Mouse (Mus musculus) liver, embryonic 14.5 days (tissue): ENCODE measurements around the gene Mcm2. TPM values are rescaled to one million over a fixed set of nuclear protein-coding genes. Genes with fewer than 3 reads are reported as not detected.
A peak's percentile ranks its signal among the peaks of the same experiment; 100 is the strongest.

ENCODE experiments used
- ATAC-seq: fragments of 200-750 bp; cut with Nextera tagmentation; 2 replicates; pipeline ENCODE4 v1.8.0; 2017; ENCODE audit warnings: moderate number of reproducible peaks, mild to moderate bottlenecking, moderate library complexity; ENCODE audit not compliant: insufficient read depth
- DNase-seq, 3 experiments: peaks; one replicate each; pipeline ENCODE4 v3.0.0-alpha.2; 2012 to 2013; ENCODE audit warnings: low read depth in 3 of 3, low spot score in 3 of 3
- H3K27ac ChIP-seq: fragments of 300-500 bp; sonication (generic); 2 replicates; pipeline ENCODE4 v1.5.1; 2014; ENCODE audit warnings: moderate library complexity, mild to moderate bottlenecking, control low read depth, inconsistent platforms
- H3K27me3 ChIP-seq: fragments of 300-500 bp; sonication (generic); 2 replicates; pipeline ENCODE4 v1.6.1; 2014; ENCODE audit warnings: mild to moderate bottlenecking, low read length, moderate library complexity; ENCODE audit not compliant: control insufficient read depth, insufficient read depth
- H3K36me3 ChIP-seq: fragments of 300-500 bp; sonication (generic); replicated peaks from 2 replicates; pipeline ENCODE4 v1.6.1; 2014; ENCODE audit warnings: low read depth; ENCODE audit not compliant: control insufficient read depth, insufficient read depth
- H3K4me1 ChIP-seq, 2 experiments: fragments of 200-500 bp in 1 of 2; fragments of 300-500 bp in 1 of 2; sonication (generic) in 1 of 2; replicated peaks; 2 replicates each; pipeline ENCODE4 v1.6.1; 2012 to 2014; ENCODE audit warnings: antibody characterized with exemption in 1 of 2, inconsistent platforms in 1 of 2, low read length in 1 of 2; ENCODE audit not compliant: control insufficient read depth in 2 of 2, insufficient read depth in 2 of 2
- H3K4me2 ChIP-seq: fragments of 300-500 bp; sonication (generic); 2 replicates; pipeline ENCODE4 v1.6.1; 2014; ENCODE audit warnings: low read depth, mild to moderate bottlenecking, control low read depth, moderate library complexity
- H3K4me3 ChIP-seq, 2 experiments: fragments of 200-500 bp in 1 of 2; fragments of 300-500 bp in 1 of 2; sonication (generic) in 1 of 2; 2 replicates each; pipeline ENCODE4 v1.5.1; 2012 to 2014; ENCODE audit warnings: low read depth in 2 of 2, low read length in 2 of 2, mild to moderate bottlenecking in 2 of 2, control low read depth in 1 of 2, inconsistent platforms in 1 of 2, moderate library complexity in 1 of 2; ENCODE audit not compliant: insufficient read depth in 1 of 2
- H3K9ac ChIP-seq: fragments of 300-500 bp; sonication (generic); replicated peaks from 2 replicates; pipeline ENCODE4 v1.6.1; 2014; ENCODE audit warnings: mild to moderate bottlenecking, control low read depth, moderate library complexity
- H3K9me3 ChIP-seq: fragments of 300-500 bp; sonication (generic); 2 replicates; pipeline ENCODE4 v1.6.1; 2016; ENCODE audit warnings: low read length, mixed read lengths; ENCODE audit not compliant: control insufficient read depth
- CTCF ChIP-seq: IDR thresholded peaks from 2 replicates; pipeline ENCODE4 v1.5.1; 2016; ENCODE audit warnings: antibody characterized with exemption, low read depth, control low read depth
- EP300 ChIP-seq: IDR thresholded peaks from 2 replicates; pipeline ENCODE4 v1.6.1; 2016; ENCODE audit warnings: antibody characterized with exemption, low read depth
- WGBS: fragments of 180-500 bp; shearing (Covaris S2); extraction: QIAGEN DNeasy Blood & Tissue Kit; methylation state at CpG from one replicate; pipeline ENCODE4 v1.1.7; 2014; ENCODE audit not compliant: insufficient replicate concordance; 5-methylcytosine and 5-hydroxymethylcytosine counted together
- polyA plus RNA-seq, 2 experiments: library from polyadenylated mRNA; depleted of rRNA in 1 of 2; stranded (reverse) in 1 of 2; unstranded in 1 of 2; fragments of >200 nt; fragmentation: Nextera tagmentation in 1 of 2; extraction: Ambion mirVana in 1 of 2; gene quantifications; 2 replicates each; pipeline versions ENCODE4 v1.2.1 to v1.2.3; 2012 to 2014

The Mcm2 gene
- polyA plus RNA-seq, 2 experiments, result 113 to 142 TPM

DNA sequence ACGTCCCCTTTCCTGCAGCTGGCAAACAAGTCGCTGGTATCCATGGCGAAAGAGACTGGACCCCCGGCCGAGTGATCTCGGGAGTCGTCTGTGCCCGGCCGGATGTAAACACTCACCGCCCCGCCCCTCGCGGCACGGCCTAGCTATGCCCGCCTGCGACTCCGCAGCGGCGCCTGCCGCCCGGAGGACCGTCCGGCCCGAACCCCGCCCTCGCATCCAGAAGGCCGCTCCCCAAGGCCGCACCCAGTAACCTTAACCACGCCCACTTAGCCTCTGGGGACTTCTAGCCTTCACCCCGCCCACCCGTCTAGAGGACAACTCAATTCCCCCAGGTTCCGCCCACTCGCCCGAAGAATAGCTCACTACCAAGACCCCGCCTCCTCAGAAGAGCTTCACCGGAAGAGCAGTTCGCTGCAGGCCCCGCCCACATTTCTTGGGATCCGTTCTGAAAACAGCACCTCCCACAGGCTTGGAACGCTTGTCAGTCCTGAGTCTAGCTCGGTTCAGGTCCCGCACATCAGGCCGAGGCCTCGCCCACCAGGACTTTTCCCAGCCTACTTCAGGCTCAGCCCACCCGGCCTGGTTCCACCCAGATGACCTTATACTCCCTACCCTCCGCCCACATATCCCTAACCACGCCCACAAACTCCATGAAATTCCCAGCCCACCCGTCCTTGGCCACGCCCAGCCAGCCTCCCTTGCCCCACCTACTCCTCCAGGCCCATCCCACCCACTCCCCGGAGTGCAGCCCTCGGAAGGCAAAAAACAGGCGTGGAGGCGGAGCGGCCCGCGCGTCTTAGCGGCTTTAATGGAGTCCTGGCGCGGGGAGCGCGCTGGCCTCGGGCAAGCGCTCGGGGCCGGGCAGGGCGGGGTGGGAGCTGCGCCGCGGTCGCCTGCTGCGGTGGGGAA lies 56.5 kb downstream of the Mcm2 start, which contains the start of gene Abtb1:
Gene Abtb1, minus strand, starts transcription at position 204 of the 909 bp plus-strand sequence.
- H3K36me3 ChIP-seq, result peaks cover 23% of the 10 kb centered on the region
- H3K27ac ChIP-seq, result peak within 1 kb of the TSS; percentile 87
- H3K4me3 ChIP-seq, result peak within 1 kb of the TSS; percentile 83 to 93
- under 1% methylated on average over 72 of the region's 72 CpGs for WGBS
- H3K9ac ChIP-seq, result peak within 1 kb of the TSS; percentile 94
- TF ChIP-seq CTCF (peak; percentile 68), EP300 (0 out of 2 replicates have a peak, but pooled peaks have one; percentile 19)
- H3K27me3 ChIP-seq, result no peaks in the 10 kb centered on the region
- ATAC-seq (peak; percentile 90), DNase-seq (peak; percentile 99 to 100 (median 100))
- H3K4me1 ChIP-seq, result peaks cover 8 to 16% of the 10 kb centered on the region in 2 experiments
- no peaks in the 10 kb centered on the region for H3K9me3 ChIP-seq
- H3K4me2 ChIP-seq, result peak within 1 kb of the TSS; percentile 85

DNA sequence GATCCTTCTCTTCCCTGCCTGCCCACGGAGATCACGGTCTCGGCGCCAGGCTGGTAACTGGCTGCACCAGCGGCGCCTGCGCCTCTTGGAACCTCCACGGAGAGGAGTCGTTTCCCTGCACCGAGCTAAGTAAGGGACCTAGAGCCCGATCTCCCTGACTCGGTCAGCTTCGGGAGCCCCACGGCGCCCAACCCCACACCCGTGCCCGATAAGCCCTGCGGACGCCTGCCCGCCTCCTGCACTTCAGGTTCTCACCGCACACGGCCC lies 57.1 kb downstream of the Mcm2 start:
- Histone ChIP-seq H3K9me3 (no peaks in the 10 kb centered on the region), H3K27ac (peak overlapping the region; percentile 87), H3K4me3 (peak overlapping the region; percentile 83 to 93), H3K36me3 (peaks cover 26% of the 10 kb centered on the region), H3K4me1 (peaks cover 8 to 16% of the 10 kb centered on the region in 2 experiments), H3K27me3 (no peaks in the 10 kb centered on the region), H3K9ac (peak overlapping the region; percentile 94), H3K4me2 (peak overlapping the region; percentile 85)
- ATAC-seq (peak; percentile 25), DNase-seq (no peak)
- TF ChIP-seq CTCF (no peak), EP300 (no peak)
- WGBS, result under 1% methylated on average over 22 of the region's 22 CpGs

DNA sequence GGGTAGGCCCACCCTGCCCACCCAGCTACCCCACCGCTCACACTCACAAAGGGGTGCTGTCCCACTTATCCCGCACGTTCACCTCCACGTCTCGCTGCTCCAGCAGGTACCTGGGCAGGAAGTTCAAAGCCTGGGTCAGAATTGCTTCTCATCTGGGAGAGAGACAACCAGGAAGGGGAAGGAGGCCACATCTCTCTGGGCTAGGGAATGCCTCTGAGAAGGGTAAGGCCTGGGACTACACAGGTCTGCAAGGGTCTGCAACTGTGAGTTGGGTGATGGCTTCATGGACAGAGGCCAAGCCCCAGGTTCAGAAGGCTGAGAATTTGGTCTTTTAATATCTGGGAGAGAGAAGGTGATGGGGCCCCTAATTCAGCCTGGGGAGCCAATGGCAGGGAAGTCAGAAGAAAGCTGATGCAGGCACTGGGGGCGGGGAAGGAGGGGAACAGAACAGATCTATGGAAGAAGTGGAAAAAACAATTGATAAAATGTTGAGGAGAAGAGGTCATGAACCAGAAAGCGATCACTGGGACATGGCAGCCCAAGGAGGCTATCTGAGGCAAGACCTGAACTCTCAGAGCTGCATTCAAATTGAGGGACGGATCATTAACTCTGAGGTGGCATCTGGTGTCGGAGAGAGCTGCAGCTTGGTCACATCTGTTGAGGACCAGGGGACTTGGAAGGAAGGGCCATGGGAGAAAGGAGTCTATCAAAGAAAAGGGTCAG lies 57.6 kb downstream of the Mcm2 start:
- peak overlapping the region; percentile 85 for H3K4me2 ChIP-seq
- H3K27ac ChIP-seq, result peak overlapping the region; percentile 87
- no peaks in the 10 kb centered on the region for H3K27me3 ChIP-seq
- H3K9ac ChIP-seq, result peak overlapping the region; percentile 94
- H3K36me3 ChIP-seq, result peaks cover 30% of the 10 kb centered on the region
- H3K4me3 ChIP-seq, result peak overlapping the region; percentile 83 to 93
- TF ChIP-seq CTCF (no peak), EP300 (no peak)
- H3K4me1 ChIP-seq, result peaks cover 8 to 16% of the 10 kb centered on the region in 2 experiments
- ATAC-seq (no peak), DNase-seq (no peak)
- 52% methylated on average over 9 of the region's 9 CpGs for WGBS
- H3K9me3 ChIP-seq, result no peaks in the 10 kb centered on the region

DNA sequence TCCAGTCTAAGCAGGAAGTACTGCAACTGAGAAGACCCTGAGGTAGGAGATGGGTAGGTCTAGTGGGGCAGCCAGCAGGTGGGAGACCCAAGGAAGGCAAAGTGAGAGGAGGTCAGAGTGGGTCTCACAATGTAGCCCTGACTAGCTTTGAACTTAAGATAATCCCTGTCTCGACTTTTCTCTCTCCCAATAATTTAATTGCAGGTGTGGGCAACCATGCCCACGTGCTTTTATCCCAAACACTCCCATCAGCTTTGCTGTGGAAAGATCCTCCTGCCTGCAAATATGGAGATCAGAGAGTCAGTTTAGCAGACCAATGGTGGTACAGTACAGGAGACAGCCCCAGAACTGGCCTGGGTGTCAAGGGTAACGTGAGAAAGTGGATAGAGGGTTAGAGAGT lies 58.4 kb downstream of the Mcm2 start:
- Histone ChIP-seq H3K4me2 (peak overlapping the region; percentile 85), H3K4me3 (peak overlapping the region; percentile 83 to 93; a peak in 3 of 4 replicates), H3K9ac (peak overlapping the region; percentile 94), H3K27me3 (no peaks in the 10 kb centered on the region), H3K9me3 (no peaks in the 10 kb centered on the region), H3K36me3 (peaks cover 34% of the 10 kb centered on the region), H3K4me1 (peaks cover 15 to 20% of the 10 kb centered on the region in 2 experiments), H3K27ac (peak overlapping the region; percentile 26; the same call in 1 of the 2 replicates)
- no peak for DNase-seq
- TF ChIP-seq EP300 (no peak), CTCF (no peak)
- ATAC-seq, result no peak
- WGBS, result 63% methylated on average over 3 of the region's 3 CpGs
